Mouse (Mus musculus) stomach, postnatal 0 days (tissue): ENCODE results near the gene Zfpl1.

Experiments
- CTCF ChIP-seq: IDR thresholded peaks from 2 replicates; pipeline ENCODE4 v1.5.1; 2016; ENCODE audit warnings: antibody characterized with exemption, low read depth, mild to moderate bottlenecking, moderate library complexity
- EP300 ChIP-seq: optimal IDR thresholded peaks from 2 replicates; pipeline ENCODE3; 2016; ENCODE audit warnings: antibody characterized with exemption

- TF ChIP-seq CTCF (0 out of 2 replicates have a peak, but pooled peaks have one; percentile 1), EP300 (no peak)
Observed at GRCm38 (mm10) chr19:6084478-6085248, at the start of gene Zfpl1, which contains the start of gene Cdca5.
